Comparison of ENCODE assay signal across 7 mouse cellular contexts in the genomic region with DNA sequence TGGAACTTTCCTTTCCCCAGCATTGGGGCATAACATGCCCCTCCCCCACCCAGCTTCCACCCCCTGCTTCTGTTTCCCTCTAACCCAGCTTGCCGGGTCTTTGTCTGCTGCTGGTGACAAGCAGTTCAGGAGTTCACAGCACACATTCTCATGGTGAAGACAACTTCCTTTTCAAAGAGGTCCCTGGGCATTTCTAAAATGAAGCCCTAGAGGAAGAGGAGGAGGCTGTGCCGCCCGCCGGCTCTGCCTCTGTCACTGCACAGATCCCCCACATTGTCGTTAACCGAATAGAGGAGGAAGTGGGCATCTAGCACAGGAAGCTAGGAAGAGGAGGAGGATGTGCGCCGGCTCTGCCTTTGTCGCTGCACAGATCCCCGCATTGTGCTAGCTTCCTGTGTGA.
DNase-seq lines count a peak whose midpoint lies in the region; ATAC-seq lines count a peak whose summit lies in the region.

No protein-coding gene starts in this region.

- WGBS in embryonic facial prominence, embryonic 11.5 days: 13% methylated on average over 10 of the region's 10 CpGs
- 24% methylated on average over 10 of the region's 10 CpGs for WGBS in midbrain, embryonic 11.5 days

- H3K9me3 ChIP-seq in embryonic facial prominence, embryonic 11.5 days (replicated peaks; ENCODE audit: control insufficient read depth, low read length): no peaks in the 10 kb centered on the region
- no peaks in the 10 kb centered on the region for H3K9me3 ChIP-seq in midbrain, embryonic 11.5 days (ENCODE audit: control insufficient read depth, low read length)

- peak; percentile 13 to 22 for DNase-seq in spleen, adult 18-20 months
- DNase-seq in spleen, postnatal 10 days (ENCODE audit: low spot score in 2 of 2): no peak
- DNase-seq in embryonic facial prominence, embryonic 11.5 days (ENCODE audit: low spot score): peak; percentile 54
- no peak for DNase-seq in midbrain, embryonic 11.5 days (ENCODE audit: low spot score, missing footprints)
- DNase-seq in thymus, postnatal 4 days: peak; percentile 76
- no peak for DNase-seq in right cerebral cortex, postnatal 25 days

- no peak overlapping the region for H3K4me2 ChIP-seq in embryonic facial prominence, embryonic 11.5 days (ENCODE audit: low read depth, low read length)
- no peak overlapping the region for H3K4me2 ChIP-seq in midbrain, embryonic 11.5 days

- ATAC-seq in embryonic facial prominence, embryonic 11.5 days (replicated peaks; ENCODE audit: insufficient number of reproducible peaks, low FRiP score, low TSS enrichment, low read depth): no peak
- ATAC-seq in inflammation-experienced regulatory T-cells, adult 6 months: peak; percentile 94
- ATAC-seq in midbrain, embryonic 11.5 days (ENCODE audit: low FRiP score): no peak

- no peaks in the 10 kb centered on the region for H3K36me3 ChIP-seq in embryonic facial prominence, embryonic 11.5 days (replicated peaks; ENCODE audit: control insufficient read depth, insufficient read depth, low read depth, low read length)
- H3K36me3 ChIP-seq in midbrain, embryonic 11.5 days (ENCODE audit: control insufficient read depth, insufficient read depth, low read length): no peaks in the 10 kb centered on the region

- H3K27me3 ChIP-seq in embryonic facial prominence, embryonic 11.5 days (ENCODE audit: control insufficient read depth, insufficient read depth, low read length): no peaks in the 10 kb centered on the region; the same call in 1 of the 2 replicates
- H3K27me3 ChIP-seq in midbrain, embryonic 11.5 days (ENCODE audit: control insufficient read depth, insufficient read depth, low read length): no peaks in the 10 kb centered on the region; the same call in 1 of the 2 replicates

- H3K27ac ChIP-seq in embryonic facial prominence, embryonic 11.5 days (replicated peaks; ENCODE audit: low read depth, low read length): no peak overlapping the region
- no peak overlapping the region for H3K27ac ChIP-seq in midbrain, embryonic 11.5 days (ENCODE audit: low read depth, low read length)

- peaks cover 3% of the 10 kb centered on the region for H3K4me1 ChIP-seq in embryonic facial prominence, embryonic 11.5 days (ENCODE audit: control insufficient read depth, insufficient read depth, low read length)
- H3K4me1 ChIP-seq in midbrain, embryonic 11.5 days (ENCODE audit: control insufficient read depth, insufficient read depth, low read length): peaks cover 21% of the 10 kb centered on the region

- H3K4me3 ChIP-seq in embryonic facial prominence, embryonic 11.5 days (ENCODE audit: low read depth, low read length): no peak overlapping the region
- H3K4me3 ChIP-seq in midbrain, embryonic 11.5 days (ENCODE audit: low read depth, low read length): no peak overlapping the region

- H3K9ac ChIP-seq in embryonic facial prominence, embryonic 11.5 days (replicated peaks; ENCODE audit: low read length): no peak overlapping the region; the same call in 1 of the 2 replicates
- 0 out of 2 replicates have a peak overlapping the region, but pooled peaks have one; percentile 7 for H3K9ac ChIP-seq in midbrain, embryonic 11.5 days (ENCODE audit: low read length)

Comparison
In these comparisons a context has a peak if more than half of its experiments do, and no peak if none do; other contexts are left out.
1. DNase-seq: peak in spleen, adult 18-20 months (2 of 2), embryonic facial prominence, embryonic 11.5 days (single experiment) and thymus, postnatal 4 days (single experiment); none in spleen, postnatal 10 days (0 of 2), midbrain, embryonic 11.5 days (single experiment) and right cerebral cortex, postnatal 25 days (single experiment).